Mouse (Mus musculus) liver, embryonic 15.5 days (tissue): ENCODE data around the gene Zfp541. TPM values are rescaled to one million over a fixed set of nuclear protein-coding genes. Genes with fewer than 3 reads are reported as not detected.

Source experiments
- ATAC-seq: fragments of 200-750 bp; cut with Nextera tagmentation; 2 replicates; pipeline ENCODE4 v1.8.0; 2017; ENCODE audit warnings: moderate number of reproducible peaks, mild to moderate bottlenecking, moderate library complexity; ENCODE audit not compliant: insufficient read depth
- H3K27ac ChIP-seq: fragments of 300-500 bp; sonication (generic); replicated peaks from 2 replicates; pipeline ENCODE4 v1.5.1; 2015; ENCODE audit warnings: mild to moderate bottlenecking, inconsistent platforms
- H3K27me3 ChIP-seq: fragments of 300-500 bp; sonication (generic); 2 replicates; pipeline ENCODE4 v1.6.1; 2015; ENCODE audit warnings: mild to moderate bottlenecking, inconsistent platforms
- H3K36me3 ChIP-seq: fragments of 300-500 bp; sonication (generic); replicated peaks from 2 replicates; pipeline ENCODE4 v1.6.1; 2015; ENCODE audit warnings: moderate library complexity, mild to moderate bottlenecking, inconsistent platforms
- H3K4me1 ChIP-seq: fragments of 300-500 bp; sonication (generic); replicated peaks from 2 replicates; pipeline ENCODE4 v1.6.1; 2015; ENCODE audit warnings: inconsistent platforms
- H3K4me2 ChIP-seq: fragments of 300-500 bp; sonication (generic); 2 replicates; pipeline ENCODE4 v1.6.1; 2015; ENCODE audit warnings: moderate library complexity, mild to moderate bottlenecking, inconsistent platforms
- H3K4me3 ChIP-seq: fragments of 300-500 bp; sonication (generic); replicated peaks from 2 replicates; pipeline ENCODE4 v1.5.1; 2015; ENCODE audit warnings: mild to moderate bottlenecking, inconsistent platforms
- H3K9ac ChIP-seq: fragments of 300-500 bp; sonication (generic); 2 replicates; pipeline ENCODE4 v1.6.1; 2015; ENCODE audit warnings: moderate library complexity, mild to moderate bottlenecking, inconsistent platforms
- H3K9me3 ChIP-seq: fragments of 300-500 bp; sonication (generic); replicated peaks from 2 replicates; pipeline ENCODE4 v1.6.1; 2016; ENCODE audit warnings: inconsistent platforms
- WGBS: fragments of 180-500 bp; shearing (Covaris S2); methylation state at CpG from one replicate; pipeline ENCODE4 v1.1.7; 2015; ENCODE audit warnings: mixed read lengths; ENCODE audit not compliant: insufficient replicate concordance; 5-methylcytosine and 5-hydroxymethylcytosine counted together
- polyA plus RNA-seq: library from polyadenylated mRNA; unstranded; fragments of >200 nt; fragmentation: Nextera tagmentation; extraction: Ambion mirVana; gene quantifications from 2 replicates; pipeline ENCODE4 v1.2.1, GENCODE M21; 2015

Gene Zfp541
- polyA plus RNA-seq, 1 experiment from 2014 or later, result not detected

GRCm38 (mm10) chr7:16129846-16130691, 68.5 kb downstream of the Zfp541 start:
- H3K9ac ChIP-seq, result no peak overlapping the region
- ATAC-seq, result 0 out of 2 replicates have a peak, but pooled peaks have one; percentile 37
- 2% methylated on average over 38 of the region's 38 CpGs for WGBS

DNA sequence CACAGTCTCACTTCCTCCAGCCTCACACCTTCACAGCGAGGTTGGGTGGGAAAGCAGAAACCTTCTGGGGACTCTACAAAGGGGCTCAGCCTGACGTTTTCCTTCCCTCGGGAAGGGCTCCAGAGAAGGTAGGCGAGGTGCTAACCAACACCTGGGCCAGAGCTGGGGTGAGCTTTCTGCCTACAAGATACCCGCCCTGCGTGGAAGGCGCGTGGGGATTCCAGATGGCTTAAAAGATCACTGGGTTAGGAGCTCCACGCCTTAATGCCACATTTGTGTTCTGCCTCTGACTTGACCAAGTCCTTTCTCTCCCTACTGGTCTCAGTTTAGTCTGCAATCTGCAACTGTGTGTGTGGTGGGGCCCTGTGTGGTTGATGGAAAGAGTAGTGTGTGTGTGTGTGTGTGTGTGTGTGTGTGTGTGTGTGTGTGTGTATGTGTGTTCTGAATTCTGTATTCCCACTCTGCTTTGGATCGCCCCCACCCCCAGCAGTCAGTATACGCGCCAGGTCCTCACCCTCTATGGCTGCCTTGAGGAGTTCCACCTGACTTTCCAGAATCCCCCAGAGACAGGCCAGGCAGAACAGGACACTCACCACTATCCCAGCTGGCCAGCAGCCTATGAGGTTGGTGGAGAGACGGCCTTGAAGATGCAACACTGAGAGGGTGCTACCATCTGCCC, 69.5 kb downstream of the Zfp541 start:
- Histone ChIP-seq H3K9me3 (no peaks in the 10 kb centered on the region), H3K27me3 (peaks cover 47% of the 10 kb centered on the region), H3K4me3 (no peak overlapping the region), H3K4me1 (peaks cover 9% of the 10 kb centered on the region; the same call in 1 of the 2 replicates), H3K4me2 (no peak overlapping the region), H3K27ac (no peak overlapping the region), H3K9ac (no peak overlapping the region), H3K36me3 (no peaks in the 10 kb centered on the region)
- ATAC-seq, result no peak
- 30% methylated on average over 13 of the region's 13 CpGs for WGBS

More at GRCm38 (mm10) chr7:16129846-16130691, 68.5 kb downstream of the Zfp541 start:
- Histone ChIP-seq H3K27me3 (peaks cover 47% of the 10 kb centered on the region), H3K27ac (no peak overlapping the region), H3K36me3 (no peaks in the 10 kb centered on the region), H3K4me1 (peaks cover 9% of the 10 kb centered on the region; the same call in 1 of the 2 replicates), H3K4me3 (peak overlapping the region; percentile 32), H3K9me3 (no peaks in the 10 kb centered on the region), H3K4me2 (peak overlapping the region; percentile 59)

DNA sequence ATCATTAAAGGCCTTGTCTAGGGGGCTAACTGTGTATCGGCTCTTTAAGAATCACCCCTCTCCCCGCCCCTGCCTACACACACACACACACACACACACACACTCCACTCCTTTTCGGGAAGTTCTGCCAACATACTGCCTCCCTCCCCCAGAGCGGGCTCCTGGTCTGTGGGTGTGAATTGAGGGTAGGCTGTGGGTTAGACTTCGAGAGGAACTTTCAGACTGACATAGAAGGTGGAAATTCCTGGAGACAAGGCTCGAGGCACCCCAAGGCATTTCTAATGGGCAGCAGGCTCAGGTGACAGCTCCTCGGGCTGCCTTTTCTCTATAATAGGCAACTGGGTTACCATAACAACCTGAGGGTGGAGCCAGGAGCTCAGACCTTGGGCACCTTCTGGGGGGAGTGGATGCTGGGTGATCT, 70.6 kb downstream of the Zfp541 start:
- no peak overlapping the region for H3K4me2 ChIP-seq
- H3K27ac ChIP-seq, result no peak overlapping the region
- ATAC-seq, result no peak
- no peaks in the 10 kb centered on the region for H3K36me3 ChIP-seq
- peaks cover 9% of the 10 kb centered on the region; the same call in 1 of the 2 replicates for H3K4me1 ChIP-seq
- H3K27me3 ChIP-seq, result peaks cover 47% of the 10 kb centered on the region
- no peak overlapping the region for H3K4me3 ChIP-seq
- H3K9ac ChIP-seq, result no peak overlapping the region
- 4% methylated on average over 7 of the region's 7 CpGs for WGBS
- no peaks in the 10 kb centered on the region for H3K9me3 ChIP-seq

GRCm38 (mm10) chr7:16132926-16133325, 71.3 kb downstream of the Zfp541 start:
- ATAC-seq, result no peak
- 40% methylated on average over 3 of the region's 3 CpGs for WGBS
- H3K9me3 ChIP-seq, result no peaks in the 10 kb centered on the region
- no peaks in the 10 kb centered on the region for H3K36me3 ChIP-seq
- peaks cover 9% of the 10 kb centered on the region; the same call in 1 of the 2 replicates for H3K4me1 ChIP-seq
- H3K4me2 ChIP-seq, result no peak overlapping the region
- H3K27ac ChIP-seq, result no peak overlapping the region
- H3K27me3 ChIP-seq, result peaks cover 47% of the 10 kb centered on the region
- no peak overlapping the region for H3K9ac ChIP-seq
- H3K4me3 ChIP-seq, result no peak overlapping the region

DNA sequence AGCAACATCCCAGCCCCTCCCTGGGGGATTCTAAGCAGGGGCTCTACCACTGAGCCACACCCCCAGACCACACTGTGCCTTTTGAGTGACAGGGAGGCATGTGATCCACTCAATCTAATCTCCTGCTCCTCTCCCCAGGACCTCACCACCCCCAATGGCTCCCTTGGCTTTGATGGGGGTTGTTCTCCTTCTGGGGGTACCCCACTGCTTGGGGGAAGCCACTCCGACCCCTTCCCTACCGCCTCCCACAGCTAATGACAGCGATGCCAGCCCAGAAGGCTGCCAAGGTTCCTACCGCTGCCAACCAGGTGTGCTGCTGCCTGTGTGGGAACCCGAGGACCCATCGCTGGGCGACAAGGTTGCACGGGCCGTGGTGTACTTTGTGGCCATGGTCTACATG, 72.1 kb downstream of the Zfp541 start:
- H3K4me2 ChIP-seq, result no peak overlapping the region
- peaks cover 9% of the 10 kb centered on the region; the same call in 1 of the 2 replicates for H3K4me1 ChIP-seq
- ATAC-seq, result no peak
- 73% methylated on average over 9 of the region's 9 CpGs for WGBS
- no peak overlapping the region for H3K9ac ChIP-seq
- no peaks in the 10 kb centered on the region for H3K36me3 ChIP-seq
- H3K27ac ChIP-seq, result no peak overlapping the region
- H3K4me3 ChIP-seq, result no peak overlapping the region
- H3K27me3 ChIP-seq, result peaks cover 47% of the 10 kb centered on the region
- H3K9me3 ChIP-seq, result no peaks in the 10 kb centered on the region

DNA sequence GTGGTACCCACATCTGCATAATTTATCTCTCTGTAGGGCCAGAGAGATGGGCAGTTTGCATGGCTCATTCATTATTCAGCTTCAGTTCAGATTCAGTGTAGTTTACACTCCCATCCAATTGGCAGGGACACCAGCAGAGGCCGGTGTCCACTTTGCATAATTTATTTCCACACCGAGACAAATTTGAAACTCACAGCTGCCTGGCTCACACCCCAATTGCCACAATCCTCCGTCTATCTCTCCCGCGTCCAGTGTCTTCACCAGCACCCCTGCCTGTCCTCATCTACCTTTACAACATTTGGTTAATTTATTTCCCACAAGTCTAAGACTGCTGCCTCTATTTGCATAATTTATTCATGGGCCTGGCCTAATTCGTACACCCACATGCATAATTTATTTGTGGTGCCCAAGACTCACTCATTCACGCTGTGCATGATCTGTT, 73.4 kb downstream of the Zfp541 start:
- Histone ChIP-seq H3K27ac (no peak overlapping the region), H3K36me3 (no peaks in the 10 kb centered on the region), H3K9me3 (no peaks in the 10 kb centered on the region), H3K9ac (no peak overlapping the region), H3K4me2 (no peak overlapping the region), H3K27me3 (peaks cover 37% of the 10 kb centered on the region), H3K4me1 (0 out of 2 replicates have a peak, but pooled peaks cover 4% of the 10 kb centered on the region), H3K4me3 (no peak overlapping the region)
- no peak for ATAC-seq
- 50% methylated on average over 7 of the region's 7 CpGs for WGBS

Other genes starting within 250 kb of the Zfp541 start
- not detected in 2 replicates for gene Obox6, start 222.1 kb upstream of the Zfp541 start, polyA plus RNA-seq
- gene Crx, start 181.8 kb upstream of the Zfp541 start, polyA plus RNA-seq, result not detected in 2 replicates
- not detected in 2 replicates for gene Crxos, start 179.2 kb upstream of the Zfp541 start, polyA plus RNA-seq
- 246 and 279 TPM in 2 replicates for gene Selenow, start 139.4 kb upstream of the Zfp541 start, polyA plus RNA-seq
- gene Nop53, start 115.7 kb upstream of the Zfp541 start, polyA plus RNA-seq, result 76.1 and 81.2 TPM in 2 replicates
- gene Ehd2, start 94.2 kb upstream of the Zfp541 start, polyA plus RNA-seq, result 4.1 and 4.6 TPM in 2 replicates
- gene Bicra, start 13.9 kb upstream of the Zfp541 start, polyA plus RNA-seq, result 1.6 and 1.9 TPM in 2 replicates
- gene Napa, start 36.6 kb downstream of the Zfp541 start, polyA plus RNA-seq, result 159 and 169 TPM in 2 replicates
- gene Kptn, start 58.1 kb downstream of the Zfp541 start, polyA plus RNA-seq, result 8.6 and 9.6 TPM in 2 replicates
- not detected in 2 replicates for gene Slc8a2, start 68.0 kb downstream of the Zfp541 start, polyA plus RNA-seq
- gene Meis3, start 113.3 kb downstream of the Zfp541 start, polyA plus RNA-seq, result 1.3 and 1.7 TPM in 2 replicates
- gene Dhx34, start 160.2 kb downstream of the Zfp541 start, polyA plus RNA-seq, result 5.6 and 6.1 TPM in 2 replicates
- gene C5ar2, start 182.3 kb downstream of the Zfp541 start, polyA plus RNA-seq, result 0.89 and 1.0 TPM in 2 replicates
- 3.5 and 3.6 TPM in 2 replicates for gene C5ar1, start 197.7 kb downstream of the Zfp541 start, polyA plus RNA-seq
- 4.4 and 5.4 TPM in 2 replicates for gene Inafm1, start 211.8 kb downstream of the Zfp541 start, polyA plus RNA-seq
- gene Ccdc9, start 225.0 kb downstream of the Zfp541 start, polyA plus RNA-seq, result 10.3 and 12.3 TPM in 2 replicates
- 4.1 and 5.9 TPM in 2 replicates for gene Bbc3, start 246.6 kb downstream of the Zfp541 start, polyA plus RNA-seq